Mouse (Mus musculus) c-Kit-positive CD71-positive TER-119-negative erythroid progenitor cells, embryonic 14.5 days (primary cell): ENCODE measurements around the gene Higd1a.

Experiments used
- DNase-seq: peaks from one replicate; pipeline ENCODE4 v3.0.0-alpha.2; 2013; ENCODE audit warnings: low read depth

Gene Higd1a

GRCm38 (mm10) chr9:121880840-121881239, 22.7 kb upstream of the Higd1a start:
- no peak for DNase-seq

DNA sequence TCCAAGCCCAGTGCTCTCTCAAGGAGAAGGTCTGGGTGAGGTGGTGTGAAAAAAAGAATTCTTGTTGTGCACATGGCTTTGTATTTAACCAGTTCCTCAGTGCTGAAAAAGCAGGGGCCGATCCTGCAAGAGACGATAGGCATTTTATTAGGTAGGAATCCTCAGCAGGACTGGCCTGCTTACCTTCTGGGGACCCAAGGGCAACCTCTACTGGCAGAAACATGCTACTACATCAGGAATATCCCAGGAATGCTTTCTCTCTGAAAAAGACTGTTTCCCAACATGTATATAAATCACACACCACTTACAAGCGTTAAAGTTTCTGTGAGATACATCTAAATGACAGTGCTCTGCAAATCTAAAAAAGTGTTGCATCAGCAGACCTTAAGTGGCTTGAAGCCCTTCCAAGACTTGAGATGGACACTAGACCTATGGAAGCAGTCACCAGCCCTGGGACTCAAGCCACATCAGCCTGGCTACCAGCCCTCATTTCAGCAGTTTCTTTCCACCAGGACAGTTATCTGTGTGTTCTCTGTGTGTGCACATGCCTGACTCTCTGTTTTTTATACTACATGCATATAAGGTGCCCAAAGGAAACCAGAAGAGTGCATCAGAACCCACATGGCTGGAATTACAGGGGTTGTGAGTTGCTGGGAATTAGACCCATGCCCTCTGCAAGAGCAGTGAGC, 19.0 kb upstream of the Higd1a start:
- no peak for DNase-seq

DNA sequence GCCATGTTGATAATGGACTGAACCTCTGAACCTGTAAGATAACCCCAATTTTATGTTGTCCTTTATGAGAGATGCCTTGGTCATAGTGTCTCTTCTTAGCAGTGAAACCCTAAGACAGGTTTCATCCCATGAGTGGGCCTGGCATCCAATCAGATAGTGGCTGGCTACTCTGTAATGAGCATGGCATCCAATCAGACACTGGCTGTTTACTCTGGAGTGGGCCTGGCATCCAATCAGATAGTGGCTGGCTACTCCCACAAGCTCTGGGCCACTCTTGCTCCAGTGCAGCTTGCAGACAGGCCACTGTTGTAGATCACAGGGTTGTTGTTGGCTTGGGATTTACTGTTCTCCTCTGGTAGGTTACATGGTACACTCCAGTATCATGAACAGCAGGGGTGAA, 15.4 kb upstream of the Higd1a start:
- no peak for DNase-seq

DNA sequence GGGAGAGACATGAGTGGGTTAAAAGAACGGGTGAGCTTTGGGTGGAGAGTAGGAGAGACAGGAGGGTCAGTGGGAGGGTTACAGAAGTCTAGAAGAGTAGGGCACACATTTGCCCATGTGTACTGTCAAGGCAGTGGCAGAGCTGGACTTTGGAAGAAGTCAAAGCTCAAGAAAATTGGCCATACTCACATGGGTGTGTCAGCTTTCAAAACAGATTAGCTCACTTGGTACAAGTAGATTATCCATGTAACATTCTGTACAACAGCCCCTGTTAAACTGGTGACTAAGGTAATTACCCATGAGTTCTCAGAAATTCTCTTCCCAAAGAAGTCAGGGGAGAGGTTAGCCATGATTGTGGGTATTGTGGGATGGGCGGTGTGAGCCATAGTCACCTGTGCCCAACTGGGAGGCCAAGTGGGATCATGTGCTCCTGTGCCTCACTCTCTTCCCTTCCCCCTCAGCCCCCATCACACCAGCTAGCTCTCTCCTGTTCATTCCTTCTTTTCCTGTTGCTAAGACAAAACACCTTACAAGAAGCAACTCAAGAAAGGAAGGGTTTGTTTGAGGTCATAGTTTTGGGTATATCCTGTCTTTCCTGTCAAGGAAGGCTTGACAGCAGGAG, 14.0 kb upstream of the Higd1a start:
- no peak for DNase-seq

DNA sequence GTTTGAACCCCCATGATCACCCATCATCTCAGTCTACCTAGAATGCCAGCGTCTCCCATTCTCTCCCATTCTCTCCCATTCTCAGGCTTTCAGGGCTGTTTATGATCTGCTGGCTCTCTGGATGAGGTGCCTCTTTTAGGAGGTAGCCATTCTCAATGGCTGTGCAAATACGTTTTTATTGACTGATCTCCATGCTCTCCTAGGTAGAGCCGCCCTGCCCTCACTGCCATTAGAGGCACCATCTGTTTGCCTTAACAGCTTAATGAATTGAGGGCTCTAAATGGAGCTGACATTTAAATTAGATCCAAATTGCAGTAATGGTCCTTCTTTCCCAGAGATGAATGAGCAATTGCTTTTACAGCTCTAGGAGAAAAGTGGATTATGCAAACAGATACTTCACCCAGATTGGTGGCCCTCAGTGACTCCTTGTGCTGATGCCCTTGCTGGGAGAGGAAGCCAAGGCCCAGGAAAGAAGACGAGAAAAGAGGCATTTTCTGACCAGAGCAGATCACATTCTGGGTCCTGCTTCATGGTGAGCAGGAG, 11.9 kb upstream of the Higd1a start:
- no peak for DNase-seq

- no peak for DNase-seq
Measured at GRCm38 (mm10) chr9:121869432-121869831, 11.3 kb upstream of the Higd1a start.

- no peak for DNase-seq
Measured at GRCm38 (mm10) chr9:121868236-121868635, 10.1 kb upstream of the Higd1a start.

- DNase-seq = no peak
Measured at GRCm38 (mm10) chr9:121867632-121868031, 9.5 kb upstream of the Higd1a start.

GRCm38 (mm10) chr9:121865425-121866008, 7.4 kb upstream of the Higd1a start:
- no peak for DNase-seq

DNA sequence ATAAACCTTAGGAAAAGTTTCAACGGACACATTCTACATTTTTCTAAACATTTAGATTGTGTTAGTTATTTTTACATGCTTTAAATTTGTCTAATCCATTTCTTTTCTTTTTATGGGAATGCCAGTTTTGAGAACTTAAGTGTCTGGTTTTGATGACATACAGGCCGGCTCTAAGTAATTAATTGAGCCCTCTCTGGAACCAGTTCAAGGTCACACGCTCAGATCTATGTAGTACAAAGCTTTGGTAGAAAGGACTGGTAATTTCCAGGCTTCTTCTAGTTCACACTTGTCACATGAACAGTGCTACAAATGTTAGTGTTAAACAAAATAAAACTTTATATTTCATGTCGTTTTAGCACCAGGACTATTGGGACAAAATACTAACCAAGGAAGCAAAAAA, 6.7 kb upstream of the Higd1a start:
- DNase-seq = no peak

- DNase-seq = no peak
Measured at GRCm38 (mm10) chr9:121860921-121861320, 2.8 kb upstream of the Higd1a start.

DNA sequence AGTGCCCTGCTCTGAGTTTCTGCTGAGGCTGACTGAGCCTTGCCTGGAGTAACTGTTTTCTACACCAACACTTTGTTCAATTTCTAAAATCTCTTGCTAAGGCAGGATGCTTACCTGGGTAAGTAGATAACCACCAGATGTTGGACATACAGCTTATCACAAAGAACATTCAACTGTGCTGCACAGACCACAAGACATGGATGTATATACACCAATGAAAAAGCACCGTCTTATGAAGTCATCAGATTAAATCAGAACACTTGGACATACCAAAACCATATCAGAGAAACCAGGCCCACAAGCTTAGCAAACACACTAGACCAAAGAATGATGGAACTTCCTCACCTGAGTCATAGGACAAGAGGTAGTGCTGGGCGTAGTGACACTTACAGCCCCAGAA, 1.2 kb upstream of the Higd1a start:
- no peak for DNase-seq

- DNase-seq = peak; percentile 89
Measured at GRCm38 (mm10) chr9:121857474-121858152, 549 bp downstream of the Higd1a start.

GRCm38 (mm10) chr9:121856649-121857416, 1.3 kb downstream of the Higd1a start:
- DNase-seq = no peak

DNA sequence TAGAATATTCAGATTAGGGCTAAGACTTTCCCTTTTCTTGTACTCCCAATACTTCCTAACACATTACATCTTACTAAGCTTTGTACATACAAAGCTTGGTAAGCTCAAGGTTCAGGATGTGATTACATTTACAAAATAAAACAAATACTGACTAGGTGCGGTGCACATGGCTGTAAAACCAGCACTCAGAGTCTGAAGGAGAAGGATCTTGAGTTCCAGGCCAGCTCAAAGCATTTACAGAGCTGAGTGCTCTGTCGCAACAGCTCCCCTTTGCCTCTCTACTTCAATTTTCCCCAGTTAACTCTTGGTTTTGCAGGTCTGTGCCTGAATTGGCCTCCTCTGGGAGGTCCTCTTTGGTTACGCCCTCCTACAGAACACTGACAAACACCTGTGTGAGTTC, 3.9 kb downstream of the Higd1a start:
- no peak for DNase-seq

DNA sequence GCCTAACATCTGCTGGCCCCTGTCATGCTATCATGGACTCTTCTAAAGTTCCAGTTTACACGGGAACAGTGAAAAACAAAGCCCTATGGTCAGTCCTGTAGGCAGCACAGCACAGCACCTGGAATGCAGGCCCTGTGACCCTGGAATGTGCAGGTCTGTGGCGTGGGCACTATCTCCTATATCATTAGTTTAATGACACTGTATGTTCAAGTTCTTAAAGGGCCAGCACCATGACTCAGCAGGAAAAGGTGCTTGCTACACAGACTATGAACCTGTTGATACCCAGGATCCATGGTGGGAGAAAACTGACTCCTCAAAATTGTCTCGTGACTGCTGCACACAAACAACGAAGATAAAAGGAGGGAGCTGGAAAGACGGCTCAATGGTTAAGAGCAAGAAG, 10.3 kb downstream of the Higd1a start:
- no peak for DNase-seq

DNA sequence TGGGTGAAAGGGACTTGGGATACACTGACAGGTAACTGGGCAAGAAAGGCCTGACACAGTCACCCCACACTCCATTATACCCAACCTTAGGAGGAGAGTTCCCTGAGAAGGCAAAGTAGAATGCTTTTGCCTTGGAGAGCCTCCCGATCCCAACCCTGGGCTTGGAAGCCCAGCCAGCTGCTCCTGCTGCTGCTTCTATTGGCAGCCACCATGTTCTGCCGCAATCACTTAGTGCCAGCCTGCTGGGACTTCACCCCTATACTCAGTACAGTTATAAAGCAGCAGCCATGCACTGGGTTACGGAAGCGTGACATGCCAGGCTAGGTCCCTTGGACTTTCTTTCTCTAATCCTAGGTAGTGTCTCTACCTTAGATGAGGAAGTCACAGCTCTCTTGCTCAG, 11.0 kb downstream of the Higd1a start:
- no peak for DNase-seq

GRCm38 (mm10) chr9:121846526-121847118, 11.5 kb downstream of the Higd1a start:
- no peak for DNase-seq

DNA sequence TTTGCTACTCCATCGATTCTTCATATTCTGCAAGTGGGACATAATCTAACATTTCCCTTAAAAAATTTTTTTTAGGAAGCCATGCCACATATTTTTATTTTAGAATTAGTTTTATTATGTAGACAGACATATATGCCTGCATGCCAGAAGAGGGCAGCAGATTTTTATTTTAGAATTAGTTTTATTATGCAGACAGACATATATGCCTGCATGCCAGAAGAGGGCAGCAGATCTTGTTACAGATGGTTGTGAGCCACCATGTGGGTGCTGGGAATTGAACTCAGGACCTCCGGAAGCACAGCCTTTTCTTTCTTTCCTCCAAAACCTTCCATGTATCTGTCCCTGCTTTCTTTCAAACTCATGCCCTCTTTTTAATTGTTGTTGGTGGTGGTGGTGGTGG, 15.2 kb downstream of the Higd1a start:
- no peak for DNase-seq

GRCm38 (mm10) chr9:121839622-121839965, 18.6 kb downstream of the Higd1a start:
- no peak for DNase-seq

DNA sequence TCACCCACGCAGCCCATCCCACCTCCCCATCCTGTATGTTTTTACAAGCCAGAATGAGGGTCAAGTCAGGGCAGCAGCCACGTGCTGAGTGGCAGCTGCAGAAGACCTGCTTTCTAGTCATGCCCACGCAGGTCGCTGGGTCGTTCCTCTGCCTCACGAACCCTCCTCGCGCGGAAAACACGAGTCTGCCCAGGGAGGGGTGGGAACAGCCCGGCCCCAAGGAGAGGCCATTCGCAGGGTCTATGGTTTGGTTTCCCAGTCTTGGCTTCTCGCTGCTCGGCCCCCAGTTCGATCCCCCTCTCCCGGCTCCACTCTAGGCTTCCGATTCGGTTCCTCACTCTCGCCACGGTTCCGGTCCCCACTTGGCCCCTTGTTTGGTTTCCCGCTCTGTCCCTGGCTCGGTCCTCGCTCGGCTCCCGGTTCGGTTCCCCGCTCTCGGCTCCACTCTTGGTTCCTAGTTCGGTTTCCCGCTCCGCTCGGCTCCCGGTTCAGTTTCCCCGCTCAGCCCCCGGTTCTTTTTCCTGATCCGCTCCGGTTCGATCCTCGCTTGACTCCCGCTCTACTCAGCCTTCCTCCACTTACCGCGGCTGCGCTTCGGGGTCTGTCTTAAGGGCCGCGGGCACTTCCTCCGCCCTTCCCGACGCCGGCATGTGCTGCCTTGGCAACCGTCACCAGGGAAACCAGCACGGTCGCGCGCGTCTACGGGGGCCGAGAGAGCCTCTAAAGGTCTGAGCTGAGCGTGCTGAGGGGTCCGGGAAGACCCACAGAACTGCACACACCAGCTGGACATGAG, 19.1 kb downstream of the Higd1a start, which contains the start of gene Ccdc13:
TSS of gene Ccdc13 (minus strand) at position 633 of the 793 bp plus-strand sequence.
- no peak for DNase-seq
